Mouse (Mus musculus): ENCODE measurements around the gene Atg14. TPM values are rescaled to one million over a fixed set of nuclear protein-coding genes. Genes with fewer than 3 reads are reported as not detected.

The Atg14 gene
- polyA plus RNA-seq, 1 experiment: 4.2 TPM

DNA sequence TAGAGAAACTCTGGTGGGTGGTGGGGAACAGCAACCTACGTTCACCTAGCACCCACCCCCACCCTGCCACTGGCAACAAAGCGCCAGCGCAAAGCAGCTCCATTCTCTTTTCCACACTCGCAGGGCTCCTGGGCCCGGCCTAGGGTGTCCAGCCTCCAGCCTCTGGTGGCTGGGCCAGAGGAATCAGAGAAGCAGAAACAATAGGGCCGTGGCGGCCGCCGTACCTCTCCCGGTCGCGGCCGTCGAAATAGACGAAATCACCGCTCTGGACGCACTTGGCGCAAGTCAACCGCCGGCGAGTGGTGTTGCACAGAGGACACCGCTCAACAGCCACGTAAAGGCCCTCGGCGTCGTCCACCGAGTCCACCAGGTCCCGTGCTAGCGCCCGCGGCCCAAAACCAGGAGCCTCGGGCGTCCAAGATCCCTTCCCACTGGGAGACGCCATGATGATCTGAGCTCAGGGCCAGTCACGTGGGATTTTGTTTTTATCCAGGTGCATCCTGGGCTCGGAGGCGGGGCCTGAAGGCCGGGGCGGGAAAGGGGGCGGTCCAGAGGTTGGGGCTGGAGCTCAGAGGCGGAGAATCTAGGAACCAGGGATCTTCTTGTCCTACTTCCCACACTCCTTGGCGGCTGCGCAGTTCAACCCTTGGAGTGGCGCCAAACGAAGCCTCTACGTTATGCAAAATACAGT is 2.3 kb downstream of the Atg14 start:
- H3K36me3 ChIP-seq (ENCODE audit: control insufficient read depth, insufficient read depth, low read length): no peaks in the 10 kb centered on the region; the same call in 1 of the 2 replicates
- peak overlapping the region; percentile 85 for H3K4me3 ChIP-seq (ENCODE audit: extremely low read depth, insufficient read depth, insufficient read length)
- no peaks in the 10 kb centered on the region for H3K4me1 ChIP-seq (ENCODE audit: control insufficient read depth, insufficient read depth, insufficient read length)
- DNase-seq (ENCODE audit: low read depth in 1 of 2, low spot score in 2 of 2): peak; percentile 58 to 66
- WGBS: 1% methylated on average over 46 of the region's 46 CpGs
- H3K27me3 ChIP-seq (ENCODE audit: control insufficient read depth, insufficient read depth, low read length): no peaks in the 10 kb centered on the region; the same call in 1 of the 2 replicates
- TF ChIP-seq POLR2A (IDR thresholded peaks at IDR 0.05; ENCODE audit: low read depth, low read length) (no peak), CTCF (IDR thresholded peaks at IDR 0.05; ENCODE audit: extremely low read depth, insufficient read depth, insufficient read length, insufficient replicate concordance) (no peak)
- 0 out of 2 replicates have a peak overlapping the region, but pooled peaks have one; percentile 18 for H3K27ac ChIP-seq (ENCODE audit: insufficient read depth, low read length)

DNA sequence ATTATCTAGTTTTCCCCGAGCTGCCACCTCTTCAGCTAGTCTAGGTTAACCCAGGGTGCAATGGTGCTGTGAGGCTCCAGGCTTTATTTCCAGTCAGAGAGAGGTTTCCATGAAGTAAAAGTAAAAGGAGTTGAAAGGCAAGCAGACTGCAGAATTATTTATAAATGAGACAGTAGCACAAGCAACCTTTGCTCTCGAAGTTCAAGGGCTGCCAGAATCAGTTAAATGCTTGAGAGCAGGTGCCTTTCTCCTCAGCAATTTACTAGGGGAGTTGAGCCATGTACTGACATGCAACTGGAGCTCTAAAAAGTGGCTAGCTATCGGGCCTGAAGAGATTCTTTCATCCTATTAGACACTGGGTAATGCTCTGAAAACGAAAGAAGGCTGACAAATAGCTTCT is 7.3 kb downstream of the Atg14 start:
- Histone ChIP-seq H3K36me3 (ENCODE audit: control insufficient read depth, insufficient read depth, low read length) (peaks cover 1% of the 10 kb centered on the region; the same call in 1 of the 2 replicates), H3K27me3 (ENCODE audit: control insufficient read depth, insufficient read depth, low read length) (no peaks in the 10 kb centered on the region), H3K4me3 (ENCODE audit: extremely low read depth, insufficient read depth, insufficient read length) (no peak overlapping the region), H3K4me1 (ENCODE audit: control insufficient read depth, insufficient read depth, insufficient read length) (no peaks in the 10 kb centered on the region), H3K27ac (ENCODE audit: insufficient read depth, low read length) (no peak overlapping the region)
- no peak for DNase-seq (ENCODE audit: low read depth in 1 of 2, low spot score in 2 of 2)
- no peak for TF ChIP-seq POLR2A (IDR thresholded peaks at IDR 0.05; ENCODE audit: low read depth, low read length)
- no peak for TF ChIP-seq CTCF (IDR thresholded peaks at IDR 0.05; ENCODE audit: extremely low read depth, insufficient read depth, insufficient read length, insufficient replicate concordance)
- WGBS: 86% methylated on average over 4 of the region's 4 CpGs

DNA sequence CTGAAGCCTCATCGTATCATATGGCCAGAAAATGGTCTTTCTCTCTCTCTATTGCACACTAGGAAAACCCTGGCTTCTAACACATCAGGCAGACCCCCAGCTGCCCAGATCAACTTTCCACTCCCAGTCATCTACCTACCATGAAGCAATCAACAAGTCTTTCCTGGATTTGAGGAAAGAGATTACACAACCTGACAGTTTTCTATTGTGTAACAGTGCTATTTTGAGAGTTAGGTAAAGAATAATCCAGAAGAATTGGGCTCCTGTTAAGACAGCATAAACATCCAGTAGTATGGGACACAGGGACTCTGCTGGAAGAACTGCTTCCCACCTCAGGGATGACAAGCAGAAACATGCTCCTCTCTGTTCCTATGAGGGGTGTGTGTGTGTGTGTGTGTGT is 7.9 kb downstream of the Atg14 start:
- Histone ChIP-seq H3K27me3 (ENCODE audit: control insufficient read depth, insufficient read depth, low read length) (no peaks in the 10 kb centered on the region), H3K4me3 (ENCODE audit: extremely low read depth, insufficient read depth, insufficient read length) (no peak overlapping the region), H3K36me3 (ENCODE audit: control insufficient read depth, insufficient read depth, low read length) (peaks cover 1% of the 10 kb centered on the region; the same call in 1 of the 2 replicates), H3K27ac (ENCODE audit: insufficient read depth, low read length) (no peak overlapping the region), H3K4me1 (ENCODE audit: control insufficient read depth, insufficient read depth, insufficient read length) (no peaks in the 10 kb centered on the region)
- 79% methylated on average over 1 of the region's 1 CpGs for WGBS
- TF ChIP-seq CTCF (IDR thresholded peaks at IDR 0.05; ENCODE audit: extremely low read depth, insufficient read depth, insufficient read length, insufficient replicate concordance) (no peak), POLR2A (IDR thresholded peaks at IDR 0.05; ENCODE audit: low read depth, low read length) (no peak)
- DNase-seq (ENCODE audit: low read depth in 1 of 2, low spot score in 2 of 2): no peak

DNA sequence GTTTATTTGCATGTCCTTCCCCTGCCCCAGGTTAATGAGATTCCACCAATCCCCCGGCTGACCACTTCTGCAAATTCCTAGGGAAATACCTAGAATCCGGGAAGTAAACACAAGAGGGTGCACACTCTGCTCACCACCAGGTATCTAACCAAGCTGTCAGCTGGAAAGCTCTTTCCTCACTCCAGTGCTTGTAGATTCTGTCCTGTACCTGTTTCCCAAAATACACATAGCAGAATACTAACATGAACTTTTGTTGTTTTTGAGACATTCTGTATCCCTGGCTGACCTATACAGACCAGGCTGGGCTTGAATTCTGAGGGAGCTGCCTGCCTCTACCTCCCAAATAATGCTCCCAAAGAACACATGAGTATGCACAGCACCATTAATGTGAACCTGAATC is 9.7 kb downstream of the Atg14 start:
- DNase-seq (ENCODE audit: low read depth in 1 of 2, low spot score in 2 of 2): no peak
- peaks cover 3% of the 10 kb centered on the region for H3K36me3 ChIP-seq (ENCODE audit: control insufficient read depth, insufficient read depth, low read length)
- no peak overlapping the region for H3K4me3 ChIP-seq (ENCODE audit: extremely low read depth, insufficient read depth, insufficient read length)
- no peaks in the 10 kb centered on the region for H3K27me3 ChIP-seq (ENCODE audit: control insufficient read depth, insufficient read depth, low read length)
- no peak overlapping the region for H3K27ac ChIP-seq (ENCODE audit: insufficient read depth, low read length)
- WGBS: 78% methylated on average over 2 of the region's 2 CpGs
- no peaks in the 10 kb centered on the region for H3K4me1 ChIP-seq (ENCODE audit: control insufficient read depth, insufficient read depth, insufficient read length)
- TF ChIP-seq POLR2A (IDR thresholded peaks at IDR 0.05; ENCODE audit: low read depth, low read length) (no peak), CTCF (IDR thresholded peaks at IDR 0.05; ENCODE audit: extremely low read depth, insufficient read depth, insufficient read length, insufficient replicate concordance) (no peak)

DNA sequence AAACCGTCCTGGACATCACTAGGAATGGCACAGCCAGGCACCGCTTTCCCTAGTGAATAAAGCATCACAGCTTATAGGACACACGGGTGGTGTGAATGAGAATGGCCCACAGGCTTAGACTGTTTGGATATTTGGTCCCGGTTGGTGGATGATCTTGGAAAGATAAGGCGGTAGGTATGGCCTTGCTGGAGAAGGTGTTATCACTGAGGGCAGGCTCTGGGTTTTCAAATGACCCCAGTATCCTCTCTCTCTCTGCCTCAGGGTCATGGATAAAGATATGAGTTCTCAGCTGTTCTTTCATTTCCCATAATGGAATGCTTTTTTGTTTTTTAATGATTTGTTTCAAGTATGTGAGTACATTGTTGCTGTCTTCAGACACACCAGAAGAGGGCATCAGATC is 15.2 kb downstream of the Atg14 start:
- Histone ChIP-seq H3K27ac (ENCODE audit: insufficient read depth, low read length) (no peak overlapping the region), H3K4me1 (ENCODE audit: control insufficient read depth, insufficient read depth, insufficient read length) (no peaks in the 10 kb centered on the region), H3K36me3 (ENCODE audit: control insufficient read depth, insufficient read depth, low read length) (peaks cover 5% of the 10 kb centered on the region), H3K27me3 (ENCODE audit: control insufficient read depth, insufficient read depth, low read length) (no peaks in the 10 kb centered on the region), H3K4me3 (ENCODE audit: extremely low read depth, insufficient read depth, insufficient read length) (no peak overlapping the region)
- TF ChIP-seq CTCF (IDR thresholded peaks at IDR 0.05; ENCODE audit: extremely low read depth, insufficient read depth, insufficient read length, insufficient replicate concordance) (no peak), POLR2A (IDR thresholded peaks at IDR 0.05; ENCODE audit: low read depth, low read length) (no peak)
- 95% methylated on average over 5 of the region's 5 CpGs for WGBS
- no peak for DNase-seq (ENCODE audit: low read depth in 1 of 2, low spot score in 2 of 2)

DNA sequence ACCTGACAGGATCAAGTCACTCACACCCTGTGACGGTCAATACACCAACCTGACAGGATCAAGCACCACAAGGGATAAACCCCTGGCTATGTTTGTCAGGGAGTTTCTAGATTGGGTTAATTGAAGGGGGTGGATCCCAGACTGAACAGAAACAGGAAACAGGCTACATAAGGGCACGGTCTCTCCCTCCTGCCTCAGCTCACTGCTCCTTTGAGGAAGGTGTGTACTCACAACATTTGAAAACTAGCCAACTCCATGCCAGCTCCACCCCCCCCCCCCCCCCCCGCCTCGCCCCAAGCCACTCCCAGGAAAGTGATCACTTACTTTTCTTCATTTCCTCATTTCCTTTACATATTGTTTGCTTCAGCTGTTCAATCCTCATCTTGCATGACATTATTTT is 16.2 kb downstream of the Atg14 start:
- Histone ChIP-seq H3K36me3 (ENCODE audit: control insufficient read depth, insufficient read depth, low read length) (peaks cover 6% of the 10 kb centered on the region), H3K4me3 (ENCODE audit: extremely low read depth, insufficient read depth, insufficient read length) (no peak overlapping the region), H3K27ac (ENCODE audit: insufficient read depth, low read length) (no peak overlapping the region), H3K4me1 (ENCODE audit: control insufficient read depth, insufficient read depth, insufficient read length) (no peaks in the 10 kb centered on the region), H3K27me3 (ENCODE audit: control insufficient read depth, insufficient read depth, low read length) (no peaks in the 10 kb centered on the region)
- 62% methylated on average over 4 of the region's 4 CpGs for WGBS
- DNase-seq (ENCODE audit: low read depth in 1 of 2, low spot score in 2 of 2): no peak
- TF ChIP-seq CTCF (IDR thresholded peaks at IDR 0.05; ENCODE audit: extremely low read depth, insufficient read depth, insufficient read length, insufficient replicate concordance) (no peak), POLR2A (IDR thresholded peaks at IDR 0.05; ENCODE audit: low read depth, low read length) (no peak)

DNA sequence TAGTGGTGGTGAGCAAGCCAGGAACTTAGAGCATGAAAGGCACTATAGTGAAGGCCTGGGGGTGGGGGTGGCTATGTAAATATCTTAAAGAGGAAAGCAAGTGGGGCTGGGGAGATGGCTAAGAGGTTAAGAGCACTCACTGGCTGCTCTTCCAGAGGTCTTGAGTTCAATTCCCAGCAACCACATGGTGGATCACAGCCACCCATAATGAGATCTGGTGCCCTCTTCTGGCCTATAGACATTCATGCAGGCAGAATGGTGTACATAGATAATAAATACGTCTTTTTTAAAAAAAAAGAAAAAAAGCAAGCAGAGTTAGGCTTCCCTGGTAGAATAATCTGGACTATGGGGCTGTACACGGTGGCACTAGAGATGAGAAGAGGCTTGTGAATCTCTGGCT is 17.1 kb downstream of the Atg14 start:
- H3K27ac ChIP-seq (ENCODE audit: insufficient read depth, low read length): no peak overlapping the region
- H3K36me3 ChIP-seq (ENCODE audit: control insufficient read depth, insufficient read depth, low read length): peaks cover 9% of the 10 kb centered on the region
- TF ChIP-seq CTCF (IDR thresholded peaks at IDR 0.05; ENCODE audit: extremely low read depth, insufficient read depth, insufficient read length, insufficient replicate concordance) (no peak), POLR2A (IDR thresholded peaks at IDR 0.05; ENCODE audit: low read depth, low read length) (no peak)
- no peak overlapping the region for H3K4me3 ChIP-seq (ENCODE audit: extremely low read depth, insufficient read depth, insufficient read length)
- WGBS: 93% methylated on average over 2 of the region's 2 CpGs
- no peaks in the 10 kb centered on the region for H3K4me1 ChIP-seq (ENCODE audit: control insufficient read depth, insufficient read depth, insufficient read length)
- no peak for DNase-seq (ENCODE audit: low read depth in 1 of 2, low spot score in 2 of 2)
- no peaks in the 10 kb centered on the region for H3K27me3 ChIP-seq (ENCODE audit: control insufficient read depth, insufficient read depth, low read length)

All from spleen, adult 2 months (tissue).